Comparison of ENCODE assay signal across 22 mouse cellular contexts in genomic region chr3:108714837-108715236, GRCm38 (mm10). TPM values are rescaled to one million over a fixed set of nuclear protein-coding genes. Genes with fewer than 3 reads are reported as not detected.
DNase-seq lines count a peak whose midpoint lies in the region; ATAC-seq and TF ChIP-seq lines count a peak whose summit lies in the region.
"Had no signal": no experiment of that assay in that cellular context is flagged by ENCODE, and none has a peak within 500 bp of the region (broad histone marks: within the 10 kb centered on the region; RNA-seq: fewer than 3 reads in every experiment).

No protein-coding gene starts in this region.

- TF ChIP-seq CTCF in heart, adult 2 months (IDR thresholded peaks at IDR 0.05) = no peak

- H3K9ac ChIP-seq in kidney, embryonic 14.5 days (ENCODE audit: low read depth, low read length) = no peak overlapping the region
- no peak overlapping the region; the same call in 1 of the 2 replicates for H3K9ac ChIP-seq in liver, embryonic 13.5 days
- H3K9ac ChIP-seq in heart, adult 2 months (ENCODE audit: low read depth, low read length) = no peak overlapping the region
- H3K9ac ChIP-seq: embryonic facial prominence, embryonic 12.5 days; forebrain, embryonic 15.5 days; heart, embryonic 13.5 days; limb, embryonic 12.5 days had no signal

- 97% methylated on average over 4 of the region's 4 CpGs for WGBS in kidney, embryonic 14.5 days
- WGBS in liver, embryonic 13.5 days (ENCODE audit: insufficient replicate concordance) = 72% methylated on average over 4 of the region's 4 CpGs
- WGBS in heart, adult 2 months = 80% methylated on average over 4 of the region's 4 CpGs

- no peak overlapping the region for H3K4me2 ChIP-seq in kidney, embryonic 14.5 days (replicated peaks; ENCODE audit: low read depth, low read length)
- no peak overlapping the region for H3K4me2 ChIP-seq in liver, embryonic 13.5 days
- H3K4me2 ChIP-seq: embryonic facial prominence, embryonic 12.5 days; forebrain, embryonic 15.5 days; heart, embryonic 13.5 days; limb, embryonic 12.5 days had no signal

- H3K4me1 ChIP-seq in kidney, embryonic 14.5 days (ENCODE audit: control insufficient read depth, insufficient read depth, low read length) = peaks cover 10% of the 10 kb centered on the region; the same call in 1 of the 2 replicates
- peaks cover 65% of the 10 kb centered on the region for H3K4me1 ChIP-seq in liver, embryonic 13.5 days (replicated peaks)
- H3K4me1 ChIP-seq in heart, adult 2 months (ENCODE audit: control insufficient read depth, insufficient read depth, low read length) = no peaks in the 10 kb centered on the region

- no peaks in the 10 kb centered on the region for H3K9me3 ChIP-seq in kidney, embryonic 14.5 days (ENCODE audit: control insufficient read depth, low read length)
- H3K9me3 ChIP-seq in liver, embryonic 13.5 days (replicated peaks) = no peaks in the 10 kb centered on the region
- H3K9me3 ChIP-seq: embryonic facial prominence, embryonic 12.5 days; forebrain, embryonic 15.5 days; heart, embryonic 13.5 days; limb, embryonic 12.5 days had no signal

- TF ChIP-seq EP300 in heart, adult 2 months (IDR thresholded peaks at IDR 0.05; ENCODE audit: insufficient read depth, low read depth, low read length) = no peak

- TF ChIP-seq POLR2A in heart, adult 2 months (IDR thresholded peaks at IDR 0.05; ENCODE audit: insufficient read depth, low read depth, low read length) = no peak

- H3K36me3 ChIP-seq in kidney, embryonic 14.5 days (ENCODE audit: control insufficient read depth, insufficient read depth, low read length) = no peaks in the 10 kb centered on the region
- peaks cover 7% of the 10 kb centered on the region for H3K36me3 ChIP-seq in liver, embryonic 13.5 days
- no peaks in the 10 kb centered on the region for H3K36me3 ChIP-seq in heart, adult 2 months (ENCODE audit: control insufficient read depth, insufficient read depth, low read length)
- H3K36me3 ChIP-seq: embryonic facial prominence, embryonic 12.5 days; forebrain, embryonic 15.5 days; heart, embryonic 13.5 days had no signal

- DNase-seq in kidney, adult 18-20 months = peak; percentile 60
- peak; percentile 77 for DNase-seq in kidney, postnatal 25 days
- no peak for DNase-seq in liver, embryonic 13.5 days
- peak; percentile 79 for DNase-seq in yolk sac, embryonic 10.5 days (ENCODE audit: low spot score)
- no peak for DNase-seq in heart, adult 2 months
- DNase-seq in frontal cortex, postnatal 10 days (ENCODE audit: low spot score in 2 of 2) = no peak
- DNase-seq: cerebellum, adult 11-12 months; layer of hippocampus, adult 9-11 months; midbrain, embryonic 14.5 days; retina, postnatal 1 day; thymus, adult 18-20 months had no signal

- H3K27ac ChIP-seq in kidney, embryonic 14.5 days (ENCODE audit: low read depth, low read length) = no peak overlapping the region
- H3K27ac ChIP-seq in liver, embryonic 13.5 days = no peak overlapping the region
- H3K27ac ChIP-seq in heart, adult 2 months = no peak overlapping the region
- H3K27ac ChIP-seq: embryonic facial prominence, embryonic 12.5 days; forebrain, embryonic 15.5 days; heart, embryonic 13.5 days; limb, embryonic 12.5 days had no signal

- no peaks in the 10 kb centered on the region for H3K79me2 ChIP-seq in heart, adult 2 months (replicated peaks; ENCODE audit: control insufficient read depth, insufficient read depth, low read length)

- intact Hi-C loops in heart, adult 2 months (cut with DNase I) = no loop called here

- H3K4me3 ChIP-seq in kidney, embryonic 14.5 days (ENCODE audit: low read length) = no peak overlapping the region
- H3K4me3 ChIP-seq in liver, embryonic 13.5 days (replicated peaks) = no peak overlapping the region
- no peak overlapping the region for H3K4me3 ChIP-seq in heart, adult 2 months
- H3K4me3 ChIP-seq: embryonic facial prominence, embryonic 12.5 days; forebrain, embryonic 15.5 days; heart, embryonic 13.5 days; limb, embryonic 12.5 days; myocyte had no signal

- ATAC-seq in kidney, embryonic 14.5 days (ENCODE audit: low FRiP score, low TSS enrichment) = no peak
- ATAC-seq in liver, embryonic 13.5 days (ENCODE audit: low read depth) = peak; percentile 69
- no peak for ATAC-seq in activated CD4-positive, CD25-positive, alpha-beta regulatory T cell, adult 4 months
- ATAC-seq: forebrain, embryonic 15.5 days had no signal

- H3K27me3 ChIP-seq in kidney, embryonic 14.5 days (ENCODE audit: control insufficient read depth, insufficient read depth, low read length) = no peaks in the 10 kb centered on the region
- no peaks in the 10 kb centered on the region for H3K27me3 ChIP-seq in liver, embryonic 13.5 days
- no peaks in the 10 kb centered on the region; the same call in 1 of the 2 replicates for H3K27me3 ChIP-seq in heart, adult 2 months (ENCODE audit: control insufficient read depth, insufficient read depth, low read length)
- H3K27me3 ChIP-seq: embryonic facial prominence, embryonic 12.5 days; forebrain, embryonic 15.5 days; heart, embryonic 13.5 days; limb, embryonic 12.5 days had no signal

RNA-seq across cellular contexts. Expression of gene Gpsm2, which starts 7.3 kb away (rescaled TPM):
- 25.3 and 52.4 TPM in 2 replicates for polyA plus RNA-seq in kidney, embryonic 14.5 days (2014; fragmentation: Nextera tagmentation; extraction: Ambion mirVana)
- polyA plus RNA-seq in liver, embryonic 13.5 days (2015; fragmentation: Nextera tagmentation; extraction: Ambion mirVana) = 35.9 and 45.0 TPM in 2 replicates
- total RNA-seq in heart, adult 2 months (2021) = under 1 TPM; 0.57 to 0.94 TPM
- 0.82 and 0.91 TPM in 2 replicates for polyA plus RNA-seq in heart, adult 2 months (2012; rRNA removed)
- polyA plus RNA-seq in activated CD4-positive, CD25-positive, alpha-beta regulatory T cell, adult 4 months (2017; shearing (Covaris generic)) = 1 to 10 TPM; 4.3 to 5.5 TPM

RNA-seq across cellular contexts. Expression of gene Aknad1, which starts 24.6 kb away (rescaled TPM):
- 0.14 TPM in 1 of 2 replicates, not detected in the other for polyA plus RNA-seq in kidney, embryonic 14.5 days (2014; fragmentation: Nextera tagmentation; extraction: Ambion mirVana)
- polyA plus RNA-seq in liver, embryonic 13.5 days (2015; fragmentation: Nextera tagmentation; extraction: Ambion mirVana) = 0.37 and 0.56 TPM in 2 replicates
- under 1 TPM in 1 of 2 experiments, not detected in 1; 0.05 TPM for total RNA-seq in heart, adult 2 months (2021)
- 0.04 and 0.06 TPM in 2 replicates for polyA plus RNA-seq in heart, adult 2 months (2012; rRNA removed)
- not detected for polyA plus RNA-seq in activated CD4-positive, CD25-positive, alpha-beta regulatory T cell, adult 4 months (2017; shearing (Covaris generic))
- total RNA-seq: adrenal gland, adult 18-20 months; megakaryocyte progenitor cell, adult 5-6 weeks; neutrophil, adult 5-6 weeks had no signal
- polyA plus RNA-seq: forebrain, embryonic 15.5 days; lung, embryonic 16.5 days; midbrain, embryonic 14.5 days had no signal

Comparison
In these comparisons a context has a peak if more than half of its experiments do, and no peak if none do; other contexts are left out.
1. DNase-seq: peak in kidney, adult 18-20 months (single experiment), kidney, postnatal 25 days (2 of 2) and yolk sac, embryonic 10.5 days (single experiment); none in liver, embryonic 13.5 days (single experiment), heart, adult 2 months (0 of 2) and frontal cortex, postnatal 10 days (0 of 2).